Mouse (Mus musculus): ENCODE results near the gene Dgkh.
A peak's percentile ranks its signal among the peaks of the same experiment; 100 is the strongest.
"Not testable (repeated sequence)": the region's sequence is repeated elsewhere in the genome, so short reads cannot be mapped to it uniquely, and the experiment has no call there.

Gene Dgkh

DNA sequence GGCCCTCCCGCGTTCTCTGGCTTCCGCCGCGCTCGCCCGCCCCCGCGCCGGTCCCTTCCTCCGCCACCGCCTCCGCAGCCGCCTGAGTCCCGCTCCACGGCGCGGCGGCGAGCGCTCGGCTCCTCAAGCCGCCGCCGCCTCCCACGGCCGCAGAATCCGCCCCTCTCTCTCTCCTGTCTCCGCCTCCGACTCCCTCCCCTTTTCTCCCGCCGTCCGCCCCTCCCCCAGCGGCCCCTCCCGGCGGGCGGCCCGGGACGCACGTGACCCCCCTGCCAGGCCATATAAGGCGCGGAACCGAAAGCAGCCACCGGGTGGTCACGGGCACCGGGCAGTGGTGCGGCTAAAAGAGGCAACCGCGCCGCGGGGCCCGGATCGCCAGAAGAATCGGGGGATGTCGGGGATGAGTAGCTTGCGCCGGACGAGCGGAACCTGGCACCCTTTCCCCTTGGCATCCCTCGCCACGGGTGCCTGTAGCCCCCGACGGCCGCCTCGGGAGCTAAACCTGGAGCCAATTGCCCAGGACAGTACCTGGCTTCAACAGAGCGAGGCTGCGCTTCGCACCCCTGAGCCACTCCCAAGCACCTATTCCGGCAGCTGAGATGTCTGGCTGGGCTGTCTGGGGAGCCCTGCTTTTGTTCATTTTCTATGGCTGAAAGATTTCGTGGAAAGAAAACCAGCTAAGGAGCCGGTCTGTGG is at the start of gene Dgkh:
TSS of gene Dgkh (minus strand) at position 160 of the 696 bp plus-strand sequence.
- DNase-seq (ENCODE audit: low spot score in 2 of 2): peak; percentile 91 to 92

DNA sequence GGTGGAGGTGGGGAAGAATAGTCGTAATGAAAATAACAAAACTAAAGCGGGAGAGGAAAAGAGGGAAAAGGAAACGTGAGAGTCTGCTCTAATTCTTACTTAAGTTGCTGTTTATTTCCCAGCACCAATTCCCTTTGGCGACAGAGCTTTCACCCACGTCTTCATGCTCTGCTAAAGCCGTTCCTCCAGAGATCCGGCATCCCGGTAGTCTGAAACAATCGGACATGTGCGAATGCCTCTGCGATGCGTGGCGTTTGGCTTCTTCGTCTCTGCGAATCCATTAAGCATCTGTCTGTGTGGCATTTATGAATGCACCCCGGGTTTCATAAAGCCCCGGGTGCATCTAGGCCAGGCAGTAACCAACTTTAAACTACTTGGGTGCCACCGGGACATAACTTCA is 44.6 kb upstream of the Dgkh start:
- DNase-seq (ENCODE audit: low spot score in 2 of 2): no peak

DNA sequence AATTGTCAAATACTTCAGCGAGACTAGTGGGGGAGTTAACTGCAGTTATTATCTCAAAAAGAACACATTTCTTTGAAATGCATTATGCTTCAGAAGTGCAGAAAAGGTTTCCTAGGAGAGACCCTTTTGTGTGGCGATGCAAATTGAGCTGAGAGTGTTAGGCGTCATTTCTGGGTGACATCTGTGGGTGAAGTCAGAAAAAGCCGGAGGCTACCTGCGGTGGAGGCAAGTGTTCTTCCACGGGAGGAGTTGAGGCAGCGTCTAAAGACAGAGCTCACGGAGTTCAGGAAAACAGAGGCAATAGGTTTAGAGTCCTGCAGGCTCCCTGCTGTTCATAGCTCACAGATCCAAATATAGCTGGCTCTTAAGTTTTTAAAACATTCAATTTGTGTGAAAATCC is 44.1 kb upstream of the Dgkh start:
- DNase-seq (ENCODE audit: low spot score in 2 of 2): no peak

- no peak for DNase-seq (ENCODE audit: low spot score in 2 of 2)
Observed at GRCm38 (mm10) chr14:78775699-78776098, 43.1 kb upstream of the Dgkh start.

DNA sequence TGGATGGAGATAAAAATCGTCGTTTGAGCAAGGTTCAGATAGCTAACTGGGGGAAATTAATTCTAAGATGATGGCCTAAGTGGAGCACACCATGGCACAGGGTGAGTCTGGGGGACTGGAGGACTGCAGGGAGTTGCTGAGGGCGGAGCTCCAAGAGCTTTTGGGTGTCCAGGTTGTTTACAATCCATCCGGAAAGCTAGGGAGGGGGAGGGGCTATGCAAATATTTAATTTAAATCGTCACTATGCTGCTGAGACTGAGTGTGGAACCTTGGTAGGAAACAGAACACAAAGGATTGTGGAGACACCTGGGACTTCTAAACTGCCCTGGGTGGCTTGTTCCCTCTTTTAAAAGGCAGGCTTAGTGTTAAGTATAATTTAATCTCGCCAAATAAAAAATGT is 42.6 kb upstream of the Dgkh start:
- no peak for DNase-seq (ENCODE audit: low spot score in 2 of 2)

- no peak for DNase-seq (ENCODE audit: low spot score in 2 of 2)
Observed at GRCm38 (mm10) chr14:78770457-78770856, 37.9 kb upstream of the Dgkh start.

DNA sequence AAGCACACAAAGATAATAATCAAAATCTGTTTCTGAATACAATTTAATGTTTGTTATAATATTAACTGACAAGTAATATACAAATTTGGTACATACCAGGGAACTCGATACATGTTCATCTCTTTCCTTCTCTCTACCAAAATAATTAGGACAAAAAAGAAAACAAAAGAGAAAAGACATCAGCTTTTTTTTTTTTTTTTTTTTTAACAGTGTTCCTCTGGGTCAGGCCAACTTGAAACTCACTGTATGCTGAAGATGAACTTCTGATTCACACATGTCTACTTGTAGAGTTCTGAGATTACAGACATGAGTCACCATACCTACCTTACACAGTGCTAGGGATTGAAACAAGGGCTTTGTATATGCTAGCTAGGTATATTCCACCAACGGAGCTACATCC is 28.5 kb upstream of the Dgkh start:
- DNase-seq (ENCODE audit: low spot score in 2 of 2): no peak

- DNase-seq (ENCODE audit: low spot score in 2 of 2): no peak
Observed at GRCm38 (mm10) chr14:78759491-78759890, 26.9 kb upstream of the Dgkh start.

GRCm38 (mm10) chr14:78755316-78755715 is 22.7 kb upstream of the Dgkh start:
- DNase-seq (ENCODE audit: low spot score in 2 of 2): no peak

GRCm38 (mm10) chr14:78748692-78749091 is 16.1 kb upstream of the Dgkh start:
- DNase-seq (ENCODE audit: low spot score in 2 of 2): no peak

GRCm38 (mm10) chr14:78747969-78748651 is 15.5 kb upstream of the Dgkh start:
- no peak for DNase-seq (ENCODE audit: low spot score in 2 of 2)

DNA sequence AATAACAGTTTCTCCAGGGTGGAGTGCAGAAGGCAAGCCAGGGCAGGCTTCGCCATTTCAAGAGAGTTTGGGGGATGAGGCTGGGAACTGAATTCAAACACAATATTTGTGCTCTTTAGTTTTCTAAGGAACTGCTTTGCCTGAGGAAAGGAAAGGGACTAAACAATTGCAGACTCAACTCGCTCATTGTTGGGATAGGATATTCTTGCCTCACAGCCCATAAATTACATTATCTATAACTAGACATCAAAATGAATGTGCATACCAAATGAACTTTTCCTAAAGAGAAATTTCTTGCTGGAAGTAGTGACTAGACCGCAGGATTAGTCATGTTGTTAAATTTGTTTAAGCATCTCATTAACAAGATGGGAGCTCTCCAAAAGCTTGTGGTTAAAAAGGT is 14.9 kb upstream of the Dgkh start:
- DNase-seq (ENCODE audit: low spot score in 2 of 2): no peak

GRCm38 (mm10) chr14:78734605-78735004 is 2.0 kb upstream of the Dgkh start:
- no peak for DNase-seq (ENCODE audit: low spot score in 2 of 2)

GRCm38 (mm10) chr14:78734203-78734602 is 1.6 kb upstream of the Dgkh start:
- not testable (repeated sequence) for DNase-seq (ENCODE audit: low spot score in 2 of 2)

DNA sequence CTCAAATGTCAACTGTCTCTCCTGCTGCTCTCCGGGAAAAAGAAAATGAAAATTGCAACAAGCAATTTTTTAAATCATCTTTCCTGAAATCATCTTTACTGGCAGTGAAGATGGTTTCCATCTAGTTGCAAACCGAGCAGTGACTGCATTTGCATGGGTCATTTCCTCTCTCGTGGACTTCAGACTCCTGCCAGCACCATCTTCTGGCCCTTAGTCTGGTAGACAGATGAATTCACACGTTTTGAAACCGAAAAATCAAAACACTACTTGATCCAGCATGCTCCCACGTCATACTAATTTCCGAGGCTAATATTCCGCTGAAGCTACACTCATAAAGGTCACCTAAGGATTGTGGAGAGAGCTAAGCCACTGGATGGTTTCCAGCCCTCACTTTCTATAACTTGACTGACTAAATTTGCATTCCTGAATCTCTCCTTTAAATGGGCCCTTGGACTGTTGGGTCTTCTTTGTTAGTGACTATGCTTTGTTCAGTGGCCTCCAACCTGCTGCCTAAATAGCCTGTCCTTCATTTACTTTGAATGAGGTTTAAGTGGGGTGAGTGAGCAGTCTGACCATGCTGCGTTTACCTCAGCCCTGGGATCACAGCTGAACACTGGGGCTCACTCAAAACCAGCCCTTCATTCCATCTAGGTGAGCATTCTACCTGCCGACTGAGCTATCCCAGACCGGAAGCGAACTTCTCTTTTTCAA is 945 bp upstream of the Dgkh start:
- no peak for DNase-seq (ENCODE audit: low spot score in 2 of 2)

- peak; percentile 52 to 59 for DNase-seq (ENCODE audit: low spot score in 2 of 2)
Observed at GRCm38 (mm10) chr14:78731852-78732616, 542 bp downstream of the Dgkh start.

- DNase-seq (ENCODE audit: low spot score in 2 of 2): no peak
Observed at GRCm38 (mm10) chr14:78731240-78731639, 1.3 kb downstream of the Dgkh start.

- no peak for DNase-seq (ENCODE audit: low spot score in 2 of 2)
Observed at GRCm38 (mm10) chr14:78725976-78726375, 6.6 kb downstream of the Dgkh start.

- DNase-seq (ENCODE audit: low spot score in 2 of 2): peak; percentile 17 to 35
Observed at GRCm38 (mm10) chr14:78725307-78725956, 7.1 kb downstream of the Dgkh start.

GRCm38 (mm10) chr14:78724414-78725306 is 7.9 kb downstream of the Dgkh start:
- DNase-seq (ENCODE audit: low spot score in 2 of 2): peak; percentile 17 to 58

All from urinary bladder, adult 18-20 months (tissue).